ENCODE assay signal across 7 mouse cellular contexts in the genomic region with DNA sequence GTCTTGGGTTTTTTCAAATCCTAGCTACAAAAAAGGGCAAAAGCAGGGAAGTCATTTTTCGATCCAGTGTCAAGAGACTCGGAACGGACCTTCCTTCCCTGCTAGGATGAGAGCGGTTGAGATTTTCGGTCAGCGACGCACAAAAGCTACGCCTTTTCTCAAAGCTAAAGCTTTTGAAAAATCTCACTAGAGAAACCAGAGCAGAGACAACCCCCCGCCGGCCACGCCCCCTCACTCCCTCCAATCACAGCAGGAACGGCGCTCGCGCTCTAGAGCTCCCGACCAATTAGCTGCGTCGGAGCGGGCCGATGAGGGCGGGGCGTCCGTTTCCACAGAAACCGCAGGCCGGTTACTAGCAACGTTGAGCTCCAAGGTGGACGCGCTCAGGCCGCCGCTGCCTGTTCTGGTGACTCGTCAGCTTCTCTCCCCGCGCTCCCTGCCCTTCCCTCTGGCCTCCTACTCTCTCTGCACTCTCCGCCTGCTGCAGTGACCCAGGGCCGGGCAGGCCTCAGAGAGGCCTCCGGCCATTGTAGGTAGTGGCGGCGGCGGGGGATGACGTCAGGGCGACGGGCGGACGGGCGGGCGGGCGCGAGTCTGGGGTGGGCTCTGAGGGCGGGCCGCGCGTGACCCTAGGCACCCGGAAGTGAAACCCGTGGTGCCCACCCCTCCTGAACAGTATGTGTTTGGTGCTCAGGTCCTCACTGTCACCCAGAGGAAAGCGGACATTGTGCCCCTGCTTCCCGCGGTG. TPM values are rescaled to one million over a fixed set of nuclear protein-coding genes. Genes with fewer than 3 reads are reported as not detected.
DNase-seq lines count a peak whose midpoint lies in the region; ATAC-seq lines count a peak whose summit lies in the region.

Gene Odf2l (plus strand): TSS at position 335 of the 748 bp plus-strand sequence.

- ATAC-seq in intestine, embryonic 15.5 days, result peak; percentile 99

- intact Hi-C loops in left cerebral cortex, postnatal 25 days (cut with DNase I), result no loop called here

- H3K4me3 ChIP-seq in intestine, embryonic 15.5 days (replicated peaks), result peak within 1 kb of the TSS; percentile 84
- H3K4me3 ChIP-seq in midbrain, embryonic 10.5 days, result peak within 1 kb of the TSS; percentile 80

- no peaks in the 10 kb centered on the region for H3K36me3 ChIP-seq in intestine, embryonic 15.5 days
- H3K36me3 ChIP-seq in midbrain, embryonic 10.5 days, result no peaks in the 10 kb centered on the region

- peak within 1 kb of the TSS; percentile 74 for H3K4me2 ChIP-seq in intestine, embryonic 15.5 days (replicated peaks)

- H3K27ac ChIP-seq in intestine, embryonic 15.5 days, result peak within 1 kb of the TSS; percentile 98
- peak within 1 kb of the TSS; percentile 100 for H3K27ac ChIP-seq in midbrain, embryonic 10.5 days (replicated peaks)

- WGBS in intestine, embryonic 15.5 days, result under 1% methylated on average over 57 of the region's 57 CpGs
- WGBS in midbrain, embryonic 10.5 days, result under 1% methylated on average over 57 of the region's 57 CpGs

- H3K4me1 ChIP-seq in intestine, embryonic 15.5 days (replicated peaks), result no peaks in the 10 kb centered on the region
- peaks cover 19% of the 10 kb centered on the region for H3K4me1 ChIP-seq in midbrain, embryonic 10.5 days

- H3K27me3 ChIP-seq in intestine, embryonic 15.5 days (replicated peaks), result no peaks in the 10 kb centered on the region
- H3K27me3 ChIP-seq in midbrain, embryonic 10.5 days (ENCODE audit: low read depth, poor library complexity, severe bottlenecking), result no peaks in the 10 kb centered on the region

- DNase-seq in adrenal gland, adult 18-20 months (ENCODE audit: low spot score in 2 of 2), result peak; percentile 95
- peak; percentile 98 for DNase-seq in embryo, embryonic 11 days
- DNase-seq in gastrocnemius, postnatal 25 days, result peak; percentile 97
- DNase-seq in left cerebral cortex, postnatal 25 days (ENCODE audit: low spot score in 2 of 2), result peak; percentile 98 to 99
- peak; percentile 97 for DNase-seq in midbrain, embryonic 10.5 days (ENCODE audit: low spot score)
- peak; percentile 98 for DNase-seq in right cerebral cortex, postnatal 4 days

- H3K9me3 ChIP-seq in intestine, embryonic 15.5 days, result no peaks in the 10 kb centered on the region
- no peaks in the 10 kb centered on the region for H3K9me3 ChIP-seq in midbrain, embryonic 10.5 days (replicated peaks)

- peak within 1 kb of the TSS; percentile 89 for H3K9ac ChIP-seq in intestine, embryonic 15.5 days

RNA-seq across cellular contexts. Expression of gene Odf2l, which starts in this region (rescaled TPM):
- total RNA-seq in adrenal gland, adult 18-20 months (2021), result 10 to 100 TPM; 11.3 to 11.4 TPM
- total RNA-seq in gastrocnemius, postnatal 25 days (2021), result 1 to 10 TPM; 7.7 TPM
- 14.2 and 18.1 TPM in 2 replicates for polyA plus RNA-seq in intestine, embryonic 15.5 days (2015; fragmentation: Nextera tagmentation; extraction: Ambion mirVana)
- 10 to 100 TPM; 24.4 to 25.5 TPM for total RNA-seq in left cerebral cortex, postnatal 25 days (2021)
- 21.6 and 23.4 TPM in 2 replicates for polyA plus RNA-seq in midbrain, embryonic 10.5 days (2016; fragmentation: Nextera tagmentation; extraction: Ambion mirVana)

Comparison
In these comparisons a context has a peak if more than half of its experiments do, and no peak if none do; other contexts are left out.
1. Peak in every context shown above with its lines: DNase-seq, ATAC-seq, H3K4me3 ChIP-seq and H3K27ac ChIP-seq.